Mouse (Mus musculus) left cerebral cortex, adult 18-20 months (tissue): Measurements from ENCODE around the gene Zbtb9. TPM values are rescaled to one million over a fixed set of nuclear protein-coding genes. Genes with fewer than 3 reads are reported as not detected.
"Not testable (repeated sequence)": the region's sequence is repeated elsewhere in the genome, so short reads cannot be mapped to it uniquely, and the experiment has no call there.

Source experiments
- DNase-seq, 2 experiments: peaks; one replicate each; pipeline ENCODE4 v3.0.0; 2021 to 2022; ENCODE audit warnings: low spot score in 2 of 2, mixed read lengths in 1 of 2
- long read RNA-seq, 2 experiments: library from polyadenylated mRNA; stranded (forward); transcript quantifications; one replicate each; pipeline ENCODE4 v2.0.0; 2021
- total RNA-seq, 2 experiments: library from RNA; stranded (reverse); gene quantifications; 2 replicates each; pipeline ENCODE4 v1.2.3; 2021

Zbtb9 gene
- total RNA-seq, result 10 to 100 TPM; 16.2 to 16.4 TPM
- long read RNA-seq, experiment 1, transcript Zbtb9-201 (2 exons, 2,796 nt), result major isoform, 11 of 31 reads
- long read RNA-seq, experiment 1, partial matches to known transcripts, result 0 of 31 reads
- long read RNA-seq, experiment 1, other reads (novel, unspliced or antisense), result 19 of 31 reads
- long read RNA-seq, experiment 2, transcript Zbtb9-201 (2 exons, 2,796 nt), result major isoform, 5 of 14 reads
- long read RNA-seq, experiment 2, partial matches to known transcripts, result 0 of 14 reads
- long read RNA-seq, experiment 2, other reads (novel, unspliced or antisense), result 9 of 14 reads

DNA sequence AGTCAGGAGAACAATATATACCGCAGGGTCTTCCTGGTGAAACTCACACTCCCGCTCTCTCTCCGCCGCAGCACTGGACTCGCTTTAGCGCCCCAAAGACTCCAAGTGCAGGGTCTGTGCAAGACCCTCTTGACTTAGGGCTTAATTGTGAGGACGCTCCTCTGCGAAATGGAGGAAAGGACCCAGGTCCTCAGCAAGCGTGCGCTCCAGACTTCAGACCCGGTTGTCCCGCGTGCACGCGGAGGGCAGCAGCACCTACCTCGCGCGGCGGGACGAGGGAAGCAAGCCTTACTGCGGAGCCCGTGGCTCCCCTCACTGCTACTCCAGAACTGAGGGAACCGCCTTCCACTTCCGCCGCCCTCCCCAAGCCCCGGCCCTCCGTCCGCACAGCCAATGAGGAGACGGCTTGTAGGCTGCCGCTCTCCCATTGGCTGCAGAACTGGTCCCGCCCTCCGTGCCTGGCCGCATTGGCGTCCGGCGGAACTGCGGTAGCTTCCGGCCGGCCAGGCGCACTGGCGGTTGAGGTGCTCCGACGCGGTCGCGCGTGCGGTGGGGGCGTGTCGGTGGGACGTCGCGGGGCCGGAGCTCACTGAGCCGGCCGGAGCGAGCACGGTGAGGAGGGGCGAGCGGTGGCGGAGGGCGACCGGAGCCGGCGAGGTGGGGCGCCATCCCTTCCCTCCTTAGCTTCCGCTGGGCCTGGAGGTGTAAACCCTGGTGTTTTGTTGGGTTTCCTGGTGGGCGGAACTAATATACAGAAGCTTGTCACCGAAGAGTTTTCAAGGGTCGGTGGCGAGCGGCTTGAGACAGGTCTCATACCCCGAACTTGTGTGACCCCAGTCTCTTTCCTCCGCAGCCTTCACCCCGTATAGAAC lies at the start of gene Zbtb9:
Zbtb9 (plus strand) TSS at position 465 of the 872 bp plus-strand sequence.
- DNase-seq, result peak; percentile 94 to 97

DNA sequence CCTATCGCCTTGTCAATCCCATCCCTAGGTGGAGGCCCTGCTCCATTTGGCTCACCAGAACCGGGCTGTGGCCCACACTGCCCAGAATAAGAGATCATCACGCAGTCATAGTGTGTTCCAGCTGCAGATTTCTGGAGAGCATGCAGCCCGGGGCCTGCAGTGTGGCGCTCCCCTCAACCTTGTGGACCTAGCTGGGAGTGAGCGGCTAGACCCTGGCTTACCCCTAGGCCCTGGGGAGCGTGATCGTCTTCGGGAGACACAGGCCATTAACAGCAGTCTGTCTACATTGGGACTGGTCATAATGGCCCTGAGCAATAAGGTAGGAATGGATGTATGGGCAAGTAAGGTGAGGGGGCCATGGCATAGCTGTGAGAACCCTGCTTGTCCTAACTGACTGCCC lies 47.6 kb upstream of the Zbtb9 start:
- DNase-seq, result not testable (repeated sequence)

DNA sequence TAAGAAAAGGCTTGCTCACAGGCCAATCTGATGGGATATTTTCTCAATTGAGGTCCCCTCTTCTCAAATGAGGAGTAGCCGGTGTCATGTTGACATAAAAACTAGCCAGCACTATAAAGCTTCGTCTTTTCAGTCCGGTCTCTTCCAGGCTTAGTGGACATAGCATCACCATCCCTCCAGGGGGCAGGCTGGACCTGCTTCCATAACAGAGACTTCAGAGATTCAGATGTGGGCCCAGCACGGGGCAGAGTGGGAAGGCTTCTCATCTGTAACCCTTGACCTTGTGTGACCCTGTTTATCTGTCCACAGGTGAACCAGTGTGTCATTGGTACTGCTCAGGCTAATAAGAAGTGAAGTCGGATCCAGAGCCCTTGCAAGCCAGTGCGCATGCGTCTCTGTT lies 41.2 kb upstream of the Zbtb9 start:
- DNase-seq, result peak in 1 of 2 experiments; percentile 52

DNA sequence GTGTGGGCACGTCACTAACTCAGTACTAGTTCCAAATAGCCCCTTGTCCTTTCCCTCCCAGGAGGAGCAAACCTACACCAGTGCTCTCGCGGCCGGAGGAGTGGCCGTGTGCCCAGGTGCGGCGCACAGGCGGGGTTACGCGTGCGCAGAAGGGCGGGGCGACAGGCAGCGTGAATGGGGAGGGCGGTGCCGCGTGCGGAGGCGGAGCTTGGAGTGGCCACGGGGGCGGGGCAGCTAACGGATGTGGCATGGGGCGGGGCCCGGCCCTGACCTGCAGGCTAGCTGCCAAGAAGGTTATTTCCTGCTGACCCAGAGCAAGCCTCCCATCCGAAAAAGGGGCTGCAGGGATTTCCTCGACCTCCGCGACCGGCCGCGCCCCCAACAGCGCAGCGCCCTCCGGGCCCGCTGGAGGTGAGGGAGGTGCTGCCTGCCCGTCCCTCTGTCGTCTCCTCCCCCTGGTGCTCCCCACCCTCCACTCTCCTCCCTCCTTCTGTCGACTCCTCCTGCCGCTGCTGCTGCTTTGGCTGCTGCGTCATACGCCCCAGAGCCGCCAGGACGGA lies 40.0 kb upstream of the Zbtb9 start, which contains the start of gene Phf1:
Phf1 (plus strand) TSS at position 214 of the 560 bp plus-strand sequence.
- DNase-seq, result peak; percentile 96 to 97

DNA sequence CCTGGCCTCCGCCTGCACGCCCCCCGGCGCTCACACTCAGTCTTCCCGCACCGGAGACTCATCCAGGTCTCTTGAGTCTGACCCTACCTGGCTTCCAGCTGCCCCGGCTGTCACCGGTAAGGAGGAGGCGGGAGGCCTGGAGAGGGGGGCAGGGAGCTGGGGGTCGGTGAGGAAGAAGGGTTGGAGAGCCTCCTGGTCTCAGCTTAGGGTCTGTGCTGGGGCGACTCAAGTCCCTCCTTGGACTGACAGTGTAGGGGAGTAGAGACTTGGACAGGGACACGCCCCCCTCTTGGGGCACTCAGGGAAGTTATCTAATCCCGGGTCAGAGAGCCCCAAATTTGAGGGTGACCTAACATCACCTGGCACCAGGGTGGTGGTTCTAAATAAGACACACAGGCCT lies 39.5 kb upstream of the Zbtb9 start:
- no peak for DNase-seq

DNA sequence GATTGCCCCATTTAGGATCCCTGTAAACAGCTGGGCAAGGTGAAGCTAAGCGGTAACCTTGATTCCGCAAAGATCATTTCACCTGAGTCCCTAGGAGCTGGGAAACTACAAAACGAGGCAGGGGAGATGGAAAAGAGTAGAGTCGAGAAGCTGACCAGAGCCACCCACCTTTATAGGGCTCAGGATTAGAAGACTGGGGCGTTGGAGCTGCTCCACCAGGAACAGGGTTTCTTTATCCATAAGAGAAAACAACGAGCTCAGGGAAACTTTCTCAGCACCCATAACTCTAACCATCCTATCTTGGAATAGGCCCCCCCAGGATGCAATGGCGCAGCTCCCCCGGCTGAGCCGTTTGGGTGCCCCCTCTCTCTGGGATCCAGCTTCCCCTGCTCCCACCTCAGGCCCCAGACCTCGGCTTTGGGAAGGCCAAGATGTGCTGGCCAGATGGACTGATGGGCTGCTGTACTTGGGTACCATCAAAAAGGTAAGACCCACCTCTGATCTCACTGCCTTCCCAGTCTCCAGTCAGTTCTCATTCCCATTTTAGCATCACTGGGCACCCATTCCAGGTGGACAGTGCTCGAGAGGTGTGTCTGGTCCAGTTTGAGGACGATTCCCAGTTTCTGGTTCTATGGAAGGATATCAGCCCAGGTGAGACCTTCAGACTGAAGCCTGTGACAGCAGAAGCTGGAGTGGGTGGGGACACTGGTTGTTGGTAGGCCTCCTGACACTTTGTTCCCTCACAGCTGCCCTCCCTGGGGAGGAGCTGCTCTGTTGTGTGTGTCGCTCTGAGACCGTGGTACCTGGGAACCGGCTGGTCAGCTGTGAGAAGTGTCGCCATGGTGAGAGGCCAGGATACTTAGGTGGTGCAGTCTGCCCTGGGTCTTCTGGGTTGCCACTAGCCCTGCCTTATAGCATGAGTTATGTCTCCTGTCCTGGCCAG lies 38.8 kb upstream of the Zbtb9 start:
- DNase-seq, result no peak

DNA sequence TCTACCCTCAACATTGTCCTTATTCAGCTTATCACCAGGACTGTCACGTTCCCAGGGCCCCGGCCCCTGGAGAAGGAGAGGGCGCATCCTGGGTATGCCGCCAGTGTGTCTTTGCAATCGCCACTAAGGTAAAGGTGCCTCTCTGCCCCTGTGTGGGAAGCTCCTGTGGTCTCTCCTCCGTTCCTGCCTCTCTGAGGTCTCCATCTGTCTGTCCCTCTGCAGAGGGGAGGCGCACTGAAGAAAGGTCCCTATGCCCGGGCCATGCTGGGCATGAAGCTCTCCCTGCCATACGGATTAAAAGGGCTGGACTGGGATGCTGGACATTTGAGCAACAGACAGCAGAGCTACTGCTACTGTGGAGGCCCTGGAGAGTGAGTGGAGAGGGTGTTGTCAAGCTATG lies 37.9 kb upstream of the Zbtb9 start:
- DNase-seq, result no peak

DNA sequence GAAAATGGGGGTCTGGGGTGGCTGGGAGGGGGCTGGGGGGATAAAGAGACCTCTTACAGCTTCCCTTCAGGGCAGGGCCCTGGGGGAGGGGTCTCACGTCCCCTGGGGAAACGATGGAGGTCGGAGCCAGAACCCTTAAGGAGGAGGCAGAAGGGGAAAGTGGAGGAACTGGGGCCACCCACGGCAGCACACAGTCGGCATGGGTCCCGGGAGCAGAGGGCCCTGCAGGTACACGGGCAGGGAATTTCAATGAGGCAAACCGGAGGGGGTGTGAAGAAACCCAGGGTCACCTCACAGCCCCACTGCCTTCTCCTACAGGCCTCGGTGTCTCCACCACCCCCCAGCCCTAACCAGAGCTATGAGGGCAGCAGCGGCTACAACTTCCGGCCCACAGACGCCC lies 36.5 kb upstream of the Zbtb9 start:
- DNase-seq, result no peak

DNA sequence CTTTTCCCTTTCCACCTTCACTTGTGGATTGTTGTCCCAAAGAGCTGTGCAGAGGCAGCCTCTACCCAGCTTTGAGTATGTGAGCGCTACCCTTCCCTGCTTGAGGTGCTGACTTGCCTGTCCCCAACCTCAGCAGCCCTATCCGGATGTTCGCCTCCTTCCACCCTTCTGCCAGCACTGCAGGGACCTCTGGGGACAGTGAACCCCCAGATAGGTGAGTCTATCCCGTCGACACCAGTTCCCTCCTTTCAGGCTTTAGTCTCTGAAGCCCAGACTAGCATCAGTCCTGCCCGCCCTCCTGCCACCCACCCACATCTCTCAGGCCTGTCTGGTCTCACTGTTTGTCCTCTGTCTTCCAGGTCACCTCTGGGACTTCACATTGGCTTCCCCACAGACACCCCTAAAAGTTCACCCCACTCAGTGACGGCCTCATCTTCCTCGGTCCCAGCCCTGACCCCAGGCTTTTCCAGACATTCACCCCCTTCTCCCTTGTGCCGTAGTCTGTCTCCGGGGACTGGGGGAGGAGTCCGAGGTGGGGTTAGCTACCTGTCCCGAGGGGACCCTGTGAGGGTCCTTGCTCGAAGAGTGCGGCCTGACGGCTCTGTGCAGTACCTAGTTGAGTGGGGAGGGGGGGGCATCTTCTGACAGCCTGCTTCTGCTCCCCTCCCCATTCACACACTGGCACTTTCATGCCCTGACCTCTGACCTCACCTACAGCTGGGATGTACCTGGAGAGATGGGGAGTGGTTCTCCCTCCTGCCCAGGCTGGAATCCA lies 35.9 kb upstream of the Zbtb9 start:
- DNase-seq, result no peak

DNA sequence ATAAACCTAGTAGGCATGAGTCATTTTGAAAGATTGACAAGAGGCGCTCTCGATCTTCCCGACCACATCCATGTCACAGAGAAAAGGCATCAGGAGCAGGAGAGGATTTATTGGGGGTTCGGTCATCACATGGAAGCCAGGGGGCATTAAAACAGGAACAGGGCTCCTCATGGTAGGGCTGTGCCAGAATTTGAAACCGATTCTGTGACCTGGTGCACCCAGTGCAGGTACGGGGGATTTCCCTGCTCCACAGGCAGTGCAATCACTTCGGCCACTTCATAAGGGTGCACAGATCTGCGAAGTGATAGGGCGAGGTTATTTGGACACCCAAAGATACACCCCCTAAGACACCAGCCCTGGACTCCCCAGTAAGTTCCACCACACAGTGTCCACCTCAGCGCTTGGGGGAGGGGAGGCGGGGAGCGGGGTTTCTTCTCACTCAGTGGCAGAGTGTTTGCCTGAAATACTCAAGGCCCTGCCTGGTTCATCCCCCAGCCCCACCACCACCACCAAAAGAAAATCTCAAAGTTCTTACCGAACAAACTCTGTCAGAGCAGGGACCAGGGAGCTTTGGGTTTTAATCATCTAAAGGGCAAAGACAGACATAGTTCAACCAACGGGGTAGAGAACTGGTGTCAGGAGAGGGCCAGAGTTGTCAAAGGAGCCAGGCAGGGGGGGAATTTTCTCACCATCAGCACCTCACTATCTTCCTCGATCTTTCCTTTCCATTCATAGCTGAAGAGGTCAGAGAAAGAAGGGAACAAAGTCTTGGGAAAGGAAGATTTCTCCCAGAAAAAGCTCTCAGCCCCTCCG lies 34.9 kb upstream of the Zbtb9 start:
- DNase-seq, result no peak

DNA sequence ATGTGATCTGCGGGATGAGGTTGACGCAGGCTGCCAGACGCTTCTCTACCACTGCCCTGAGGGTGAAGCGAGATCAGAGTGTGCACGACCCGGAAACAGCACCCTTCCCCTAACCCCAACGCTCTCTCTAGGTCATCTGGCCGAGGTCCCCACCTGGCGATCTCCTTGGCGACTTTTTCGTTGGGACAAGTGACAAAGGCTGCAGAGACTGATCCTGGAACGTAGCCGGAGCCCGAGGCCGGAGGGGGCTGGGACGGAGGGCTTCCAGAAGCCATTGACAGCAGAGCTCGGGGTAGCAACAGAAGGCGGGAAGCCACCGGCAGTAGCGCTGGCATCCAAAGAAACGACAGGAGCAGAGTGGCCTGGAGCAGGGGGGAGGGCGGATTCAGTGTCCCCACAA lies 34.2 kb upstream of the Zbtb9 start:
- no peak for DNase-seq

DNA sequence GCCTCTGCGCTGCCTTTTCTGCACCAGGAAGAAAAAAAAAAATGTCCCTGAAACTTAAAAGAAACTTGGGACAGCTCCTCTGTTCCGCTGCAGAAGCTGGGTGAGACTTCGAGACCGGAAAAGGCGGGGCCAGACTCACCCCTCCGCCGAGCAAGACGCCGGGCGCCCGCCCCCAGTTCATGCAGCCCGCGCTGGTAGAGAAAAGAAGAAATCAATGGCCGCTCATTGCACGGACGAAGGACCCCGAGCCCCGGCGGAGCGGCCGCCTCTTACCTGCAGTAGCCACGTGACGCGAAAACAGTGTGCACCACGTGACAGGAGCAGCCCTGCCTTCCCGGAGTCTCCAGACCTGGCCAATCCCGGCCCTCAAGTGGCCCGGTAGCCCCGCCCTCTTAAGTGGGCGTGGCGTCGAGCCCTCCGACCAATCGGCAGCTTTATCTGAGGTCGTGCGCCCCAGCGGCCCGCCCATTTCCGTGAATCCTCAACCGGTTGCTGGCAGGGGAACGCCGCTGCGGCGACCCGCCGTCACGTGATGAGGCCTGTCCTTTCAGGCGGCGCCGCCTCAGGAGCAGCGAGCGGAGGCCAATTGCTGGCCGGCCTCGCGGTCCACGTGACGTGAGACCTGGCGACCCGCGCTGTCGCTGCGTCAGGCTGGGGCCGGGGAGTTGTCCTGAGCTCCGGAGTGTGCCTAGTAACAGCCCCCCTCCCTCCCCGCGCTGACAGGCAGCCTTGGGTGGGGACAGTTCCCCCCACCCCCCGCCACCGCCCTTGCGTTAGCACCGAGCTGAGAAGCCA lies 33.6 kb upstream of the Zbtb9 start, which contains the start of gene Cuta:
Cuta (minus strand) TSS at position 392 of the 795 bp plus-strand sequence.
- DNase-seq, result peak; percentile 99 to 100

DNA sequence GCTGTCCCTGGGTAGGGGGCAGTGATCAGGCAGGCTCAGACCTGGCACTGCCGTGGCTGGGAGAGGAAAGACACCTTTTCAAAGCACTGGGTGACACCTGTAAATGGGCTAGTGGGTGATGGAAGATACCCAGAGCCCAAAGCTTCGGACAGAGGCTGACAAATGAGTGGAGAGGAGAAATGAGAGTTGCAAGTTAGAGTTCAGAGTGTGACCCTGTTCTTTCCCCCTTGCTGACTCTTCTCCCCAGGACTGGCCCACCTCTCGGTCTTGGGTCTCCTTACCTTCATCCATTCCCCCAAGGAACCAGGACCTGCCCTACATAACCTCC lies 33.0 kb upstream of the Zbtb9 start:
- DNase-seq, result no peak

DNA sequence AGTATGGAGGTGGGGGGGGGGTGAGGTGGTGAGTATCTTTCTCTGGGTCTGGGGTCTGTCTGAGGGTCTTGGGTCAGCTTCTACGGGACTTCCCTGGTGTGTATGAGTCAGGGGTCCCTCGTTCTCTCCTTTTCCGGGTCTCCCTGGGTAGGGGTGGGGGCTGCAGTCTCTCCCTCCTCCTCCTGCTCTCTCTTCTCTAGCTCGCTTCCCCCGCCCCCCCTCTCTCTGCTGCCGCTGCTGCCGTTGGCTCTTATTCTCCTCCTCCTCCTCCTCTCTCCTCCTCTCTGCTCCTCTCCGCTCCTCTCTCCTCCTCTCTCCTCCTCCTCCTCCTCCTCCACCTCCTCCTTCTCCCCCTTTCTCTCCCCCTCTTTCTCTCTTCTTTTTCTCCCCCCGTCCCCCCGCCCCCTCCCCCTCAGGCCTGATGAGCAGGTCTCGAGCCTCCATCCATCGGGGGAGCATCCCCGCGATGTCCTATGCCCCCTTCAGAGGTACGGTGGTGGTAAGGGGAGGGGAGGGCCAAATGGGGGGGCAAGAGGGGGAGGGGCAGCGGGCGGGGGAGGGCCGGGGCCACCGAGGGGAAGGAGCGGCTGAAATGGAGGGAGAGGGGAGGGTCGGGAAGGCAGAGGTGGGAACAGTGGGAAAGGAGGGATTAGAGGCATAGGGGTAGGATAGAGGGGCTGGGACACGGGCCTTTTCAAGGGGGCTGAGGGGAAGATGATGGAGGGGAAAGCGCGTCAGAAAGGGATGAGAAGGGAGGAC lies 31.8 kb upstream of the Zbtb9 start, which contains the start of gene Syngap1:
Syngap1 (plus strand) TSS at position 223 of the 759 bp plus-strand sequence.
- peak; percentile 60 to 67 for DNase-seq

DNA sequence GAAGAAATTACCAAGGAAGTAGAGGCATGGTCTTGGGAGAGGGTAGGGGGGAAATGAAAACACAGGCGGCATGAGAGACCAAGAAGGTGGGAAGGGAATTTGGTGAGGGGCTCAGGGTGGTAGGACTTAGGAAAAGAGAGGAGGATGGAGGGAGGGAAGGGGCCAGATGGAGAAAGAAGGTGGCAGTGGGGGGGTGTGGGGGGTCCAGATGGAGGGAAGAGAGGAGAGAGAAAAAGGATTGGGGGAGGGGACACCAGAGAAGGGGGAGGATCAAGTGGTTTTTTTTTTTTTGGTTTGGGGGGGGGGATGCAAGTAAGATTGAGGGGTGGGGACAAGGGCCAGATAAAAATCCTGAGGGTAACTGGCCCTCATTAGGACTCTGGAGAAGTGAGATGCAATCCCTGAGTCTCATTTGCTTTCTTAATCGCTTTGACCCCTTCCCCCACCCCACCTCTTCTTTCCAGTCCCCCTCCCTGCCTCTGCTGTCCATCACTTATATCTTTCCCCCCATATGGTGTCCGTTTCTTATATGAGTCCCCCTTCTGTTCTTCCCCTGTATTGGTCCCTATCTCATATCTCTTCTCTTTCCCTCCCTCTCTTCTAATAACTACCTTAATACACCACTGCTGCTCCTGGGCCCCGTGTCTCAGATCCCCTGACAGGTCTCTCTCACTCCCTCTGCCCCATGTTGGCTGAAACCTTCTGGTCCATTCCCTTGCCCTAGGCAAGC lies 31.0 kb upstream of the Zbtb9 start:
- DNase-seq, result peak in 1 of 2 experiments; percentile 5

DNA sequence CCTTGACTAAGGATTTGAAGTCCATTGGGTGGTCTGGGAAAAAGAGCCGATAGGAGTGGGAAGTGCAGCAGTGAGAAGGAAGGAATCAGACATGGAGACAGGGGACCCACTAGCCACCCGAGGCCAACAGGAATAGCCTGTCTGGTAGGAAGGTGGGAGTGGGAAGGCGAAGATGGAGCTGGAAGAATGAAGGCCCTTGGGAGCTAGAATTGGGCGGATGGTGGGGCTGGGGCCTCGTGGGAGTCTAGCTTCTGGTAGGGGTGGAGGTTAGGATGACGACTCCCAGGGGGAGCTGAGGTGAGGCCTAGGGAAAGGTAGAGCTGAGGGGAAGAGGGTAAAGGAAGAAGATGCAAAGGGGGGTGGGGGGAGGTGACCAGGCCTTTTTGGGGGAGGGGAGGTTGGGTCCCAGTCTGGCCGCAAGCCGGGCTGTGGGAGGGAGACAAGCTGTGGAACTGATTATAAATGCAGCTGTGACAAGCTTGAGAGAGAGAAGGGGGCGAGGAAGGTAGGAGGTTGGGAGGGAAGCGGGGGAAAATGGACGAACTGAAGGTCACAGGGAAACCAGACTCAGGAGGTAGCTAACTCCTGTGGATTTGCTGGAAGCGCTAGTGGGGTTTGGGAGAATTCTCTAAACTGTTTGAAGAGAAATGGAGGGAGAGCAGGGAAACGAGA lies 27.0 kb upstream of the Zbtb9 start:
- DNase-seq, result peak in 1 of 2 experiments; percentile 47
